Mouse (Mus musculus) induced T-regulatory cell, adult 2 months (primary cell): Measurements from ENCODE around the gene Dazap1.
A peak's percentile ranks its signal among the peaks of the same experiment; 100 is the strongest.

ENCODE experiments used
- DNase-seq: peaks from one replicate; pipeline ENCODE4 v3.0.0-alpha.2; 2012; ENCODE audit warnings: low read depth

Dazap1 gene

DNA sequence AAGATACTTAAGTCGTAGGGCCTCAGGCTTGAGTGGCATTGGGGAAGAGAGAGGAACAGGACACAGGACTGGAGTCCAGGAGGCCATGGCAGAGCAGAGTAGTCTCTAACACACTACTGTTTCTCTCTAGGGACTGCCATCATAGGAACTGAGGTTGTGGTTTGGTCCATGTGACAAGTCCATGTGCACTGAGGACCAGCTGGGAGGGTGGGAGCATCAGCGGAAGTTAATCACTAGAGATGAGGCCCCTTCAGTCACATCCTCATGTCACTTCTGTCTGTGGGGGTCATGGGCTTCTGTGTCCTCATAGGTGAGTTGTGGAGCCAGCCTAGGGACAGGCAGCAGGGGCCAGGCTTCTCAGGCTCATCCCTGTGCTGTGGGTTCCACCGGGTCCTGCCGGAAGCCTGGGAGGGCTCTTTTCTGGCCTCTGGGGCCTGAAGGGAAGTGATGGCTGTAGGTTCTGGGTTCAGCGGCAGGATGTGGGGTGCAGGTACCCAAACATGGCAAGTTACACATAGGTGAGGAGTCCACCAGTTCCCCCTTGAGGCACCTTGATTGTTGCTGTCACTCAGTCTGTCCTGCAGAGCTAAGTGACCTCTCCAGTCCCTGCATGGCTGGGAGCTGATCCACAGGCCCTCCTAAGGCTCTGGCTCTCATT is 10.0 kb downstream of the Dazap1 start:
- DNase-seq = peak; percentile 45

DNA sequence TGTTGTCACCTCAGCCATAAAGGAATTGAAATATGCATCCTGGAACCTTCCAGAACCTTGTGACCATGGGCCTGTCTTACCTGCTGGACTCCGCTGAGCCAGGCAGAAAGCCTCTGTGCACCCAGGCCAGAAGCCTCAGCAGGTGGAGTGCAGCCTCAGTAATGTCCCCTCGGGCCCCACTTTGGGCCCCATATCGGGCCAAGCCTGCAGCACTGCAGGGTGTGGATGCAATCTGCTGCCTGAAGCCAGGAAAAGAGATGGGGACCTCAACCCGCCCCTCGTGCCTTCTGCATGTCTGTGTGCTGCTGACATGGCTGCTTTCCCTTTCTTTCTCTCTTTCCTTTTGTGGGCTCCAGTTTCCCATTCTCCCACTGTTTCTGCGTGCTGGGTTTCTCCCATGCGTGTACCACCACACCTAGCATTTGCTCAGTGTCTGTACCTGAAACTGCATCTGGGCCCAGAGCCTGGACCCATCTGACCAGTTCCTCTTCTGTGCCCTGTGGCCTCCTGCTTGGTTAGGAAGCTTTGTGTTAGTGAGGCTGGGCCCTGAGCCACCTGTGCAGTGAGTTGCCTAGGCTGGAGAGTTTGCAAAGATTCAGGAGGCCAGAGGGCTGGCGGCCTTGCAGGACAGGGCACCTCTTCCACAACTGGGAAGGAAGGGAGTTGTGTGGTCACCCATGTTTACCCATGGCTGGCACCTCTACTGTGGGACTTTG is 10.7 kb downstream of the Dazap1 start:
- no peak for DNase-seq

DNA sequence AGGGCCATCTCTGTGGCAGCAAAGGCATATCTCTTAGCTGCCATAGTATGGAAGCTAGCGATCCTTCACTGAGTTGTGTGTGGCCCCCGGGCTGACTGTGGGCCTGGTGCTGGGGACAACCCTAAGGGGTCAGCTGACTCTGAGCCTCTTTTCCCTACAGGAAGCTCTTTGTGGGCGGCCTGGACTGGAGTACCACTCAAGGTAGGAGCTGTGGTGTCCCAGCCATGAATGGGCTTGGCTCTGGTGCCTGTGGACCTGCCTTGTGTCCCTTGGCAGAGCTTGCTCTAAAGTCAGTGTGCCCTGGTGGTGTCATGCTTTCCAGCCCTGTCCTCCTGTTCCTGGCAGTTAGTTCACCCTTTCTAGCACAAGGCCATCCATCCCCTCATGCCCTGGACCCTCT is 12.6 kb downstream of the Dazap1 start:
- no peak for DNase-seq

DNA sequence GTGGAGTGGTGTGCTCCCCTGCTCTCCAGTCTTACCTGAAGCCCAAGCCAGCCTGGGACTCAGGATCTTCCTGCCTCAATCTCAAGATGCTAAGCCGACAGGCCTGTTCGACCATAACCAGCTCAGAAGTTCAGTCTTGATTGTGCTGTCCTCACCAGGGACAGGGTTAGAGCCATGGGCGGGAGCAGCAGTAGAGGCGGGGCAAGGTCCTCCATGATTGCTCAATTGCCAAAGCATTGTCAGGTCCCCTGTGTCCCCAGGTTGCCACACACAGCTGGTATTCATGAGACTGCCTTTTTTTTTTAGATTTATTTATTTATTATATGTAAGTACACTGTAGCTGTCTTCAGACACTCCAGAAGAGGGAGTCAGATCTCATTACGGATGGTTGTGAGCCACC is 15.0 kb downstream of the Dazap1 start:
- no peak for DNase-seq

DNA sequence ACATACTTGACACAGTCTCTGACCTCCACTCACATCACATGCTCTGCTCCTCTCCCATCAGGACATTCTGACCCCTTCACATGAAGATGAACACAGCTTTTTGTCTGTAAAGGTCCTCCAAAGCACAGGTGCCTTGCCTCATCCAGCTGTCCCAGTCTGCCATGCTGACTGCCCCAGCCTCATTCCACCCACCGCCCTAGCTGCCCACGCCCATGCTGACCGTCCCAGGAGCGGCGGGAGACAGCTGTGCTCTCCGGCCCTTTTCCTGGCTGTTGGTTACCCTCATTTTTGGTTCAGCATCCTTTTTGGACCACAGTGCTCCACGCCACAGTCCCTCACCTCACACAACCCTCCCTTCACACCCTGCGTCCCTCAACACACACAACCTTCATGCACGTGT is 17.1 kb downstream of the Dazap1 start:
- no peak for DNase-seq

DNA sequence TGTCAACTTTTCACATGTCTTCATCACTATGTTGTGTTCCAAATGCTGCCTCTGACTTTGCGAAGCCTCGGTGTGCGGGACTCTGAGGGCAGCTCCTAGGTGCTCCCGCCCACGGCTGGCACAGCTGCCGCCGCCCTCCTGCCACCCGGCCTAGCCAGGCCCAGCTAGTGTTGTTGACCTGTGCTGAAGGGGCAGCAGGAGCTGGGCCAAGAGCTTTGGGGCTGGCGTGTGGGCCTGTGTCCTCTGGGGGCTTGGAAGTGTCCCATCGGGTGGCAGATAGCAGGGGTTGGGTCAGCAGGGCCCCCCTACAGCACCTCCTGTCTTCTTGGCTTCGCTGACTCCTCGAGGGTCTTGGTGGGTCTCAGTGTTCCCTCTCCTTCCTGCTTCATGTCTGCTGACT is 18.0 kb downstream of the Dazap1 start:
- DNase-seq = no peak

DNA sequence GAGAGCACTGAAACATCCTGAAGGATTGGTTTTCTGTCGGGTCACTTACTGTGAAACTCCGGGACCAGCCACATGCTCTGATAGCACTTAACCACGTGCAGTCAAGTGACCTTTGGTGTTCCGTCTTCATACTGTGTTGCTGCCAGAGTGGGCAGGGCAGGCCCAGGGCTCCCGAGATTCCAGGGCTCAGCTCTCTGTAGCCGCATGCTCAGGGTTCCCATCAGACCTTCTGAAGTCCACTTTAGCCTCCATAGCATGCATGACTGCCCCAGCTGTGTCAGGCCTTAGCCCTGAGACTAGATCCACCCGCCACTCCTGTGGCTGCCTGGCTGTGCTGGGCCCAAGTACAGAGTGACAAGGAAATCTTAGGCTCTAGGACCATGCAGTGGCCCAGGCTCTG is 20.0 kb downstream of the Dazap1 start:
- no peak for DNase-seq

DNA sequence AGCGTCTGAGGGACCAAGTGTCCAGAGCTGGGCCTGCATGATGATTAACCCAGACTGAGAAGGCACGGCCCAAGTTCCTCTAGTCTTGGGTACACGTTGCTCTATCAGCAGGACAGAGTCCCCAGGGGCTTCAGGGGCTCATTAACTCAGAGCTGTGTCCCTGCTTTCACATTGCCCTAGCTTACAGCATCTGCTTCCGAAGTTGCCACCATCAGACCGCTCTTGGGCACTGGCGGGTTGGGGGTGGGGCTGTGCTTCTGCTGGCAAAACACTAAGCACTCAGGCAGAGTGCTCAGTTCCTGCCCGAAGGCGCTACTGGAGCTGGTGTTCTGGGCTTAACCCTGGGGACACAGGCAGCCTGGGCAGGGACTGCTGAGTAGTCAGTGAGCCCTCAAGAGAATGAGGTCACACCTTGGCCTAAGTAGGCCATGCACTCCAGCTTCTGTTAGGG is 20.7 kb downstream of the Dazap1 start:
- no peak for DNase-seq

DNA sequence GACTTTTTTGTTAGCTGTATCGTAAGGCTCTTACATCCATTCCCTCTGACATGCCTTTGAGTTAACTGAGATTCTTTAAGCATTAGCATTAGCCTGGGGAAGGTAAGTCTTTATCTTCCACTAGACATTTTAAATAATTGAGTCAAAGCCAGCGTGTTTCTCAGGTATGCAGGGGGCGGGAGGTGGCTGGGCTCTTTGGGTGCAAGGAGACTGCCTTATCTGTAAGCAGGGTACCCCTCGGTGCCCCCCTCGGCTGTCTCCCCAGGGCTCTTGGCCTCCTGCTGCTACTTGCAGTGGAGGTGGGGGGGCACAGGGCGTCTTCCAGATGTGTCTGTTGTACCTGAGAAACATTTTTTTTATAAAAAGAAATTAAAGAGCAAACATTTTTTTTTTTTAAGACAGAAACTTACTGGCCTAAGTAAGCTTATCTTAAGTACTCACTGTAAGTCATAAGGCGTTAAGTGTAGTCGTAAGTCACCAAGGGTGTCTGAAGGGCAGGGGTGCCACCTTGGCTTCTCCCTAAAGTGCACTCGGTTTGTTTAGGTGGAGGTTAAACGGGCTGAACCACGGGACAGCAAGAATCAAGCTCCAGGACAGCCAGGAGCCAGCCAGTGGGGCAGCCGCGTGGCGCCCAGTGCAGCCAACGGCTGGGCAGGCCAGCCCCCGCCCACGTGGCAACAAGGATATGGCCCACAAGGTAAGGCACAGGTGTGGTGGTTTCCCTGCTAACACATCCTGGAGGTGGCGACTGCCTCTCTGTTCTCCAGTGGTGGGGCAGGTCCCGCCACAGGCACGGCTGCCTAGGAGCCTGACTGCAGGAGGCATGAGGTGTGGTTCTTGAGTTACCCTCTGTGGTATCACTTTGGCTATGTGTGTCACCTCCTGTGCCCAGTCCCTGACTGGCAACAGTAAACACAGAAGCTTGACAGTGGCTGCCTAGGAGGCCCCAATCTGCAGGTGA is 21.5 kb downstream of the Dazap1 start:
- DNase-seq = no peak

DNA sequence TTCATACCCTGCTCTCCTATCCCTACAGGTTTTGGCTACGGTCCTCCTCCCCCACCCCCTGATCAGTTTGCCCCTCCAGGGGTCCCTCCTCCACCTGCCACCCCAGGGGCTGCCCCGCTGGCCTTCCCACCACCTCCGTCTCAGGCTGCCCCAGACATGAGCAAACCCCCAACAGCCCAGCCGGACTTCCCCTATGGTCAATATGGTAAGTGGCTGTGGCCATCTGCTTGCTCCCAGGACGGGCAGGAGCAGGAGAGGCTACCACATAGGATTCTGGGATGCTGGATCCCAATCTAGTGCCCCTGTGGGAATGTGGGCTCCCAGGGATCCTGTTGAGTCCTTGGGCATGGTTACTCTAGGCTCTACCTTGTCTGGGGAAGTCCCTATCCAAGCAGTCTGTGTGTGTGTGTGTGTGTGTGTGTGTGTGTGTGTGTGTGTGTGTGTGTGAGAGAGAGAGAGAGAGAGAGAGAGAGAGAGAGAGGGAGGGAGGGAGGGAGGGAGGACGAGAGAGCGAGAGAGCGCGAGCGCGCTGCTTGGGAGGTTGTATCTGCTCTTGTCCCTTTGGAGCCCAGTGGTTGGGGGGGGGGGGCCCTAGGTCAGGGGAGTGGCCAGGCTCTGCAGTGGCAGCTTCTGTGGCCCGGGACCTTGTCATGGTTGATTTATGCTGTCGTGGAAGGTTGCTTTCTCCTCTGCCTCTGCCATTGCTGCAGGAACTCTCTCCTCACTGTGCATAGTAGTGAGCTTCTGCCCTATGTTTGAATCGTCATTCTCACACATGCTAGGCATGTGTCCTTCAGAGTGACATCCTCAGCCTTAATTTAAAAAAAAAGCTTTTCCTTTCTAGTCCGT is 24.2 kb downstream of the Dazap1 start:
- DNase-seq = no peak

DNA sequence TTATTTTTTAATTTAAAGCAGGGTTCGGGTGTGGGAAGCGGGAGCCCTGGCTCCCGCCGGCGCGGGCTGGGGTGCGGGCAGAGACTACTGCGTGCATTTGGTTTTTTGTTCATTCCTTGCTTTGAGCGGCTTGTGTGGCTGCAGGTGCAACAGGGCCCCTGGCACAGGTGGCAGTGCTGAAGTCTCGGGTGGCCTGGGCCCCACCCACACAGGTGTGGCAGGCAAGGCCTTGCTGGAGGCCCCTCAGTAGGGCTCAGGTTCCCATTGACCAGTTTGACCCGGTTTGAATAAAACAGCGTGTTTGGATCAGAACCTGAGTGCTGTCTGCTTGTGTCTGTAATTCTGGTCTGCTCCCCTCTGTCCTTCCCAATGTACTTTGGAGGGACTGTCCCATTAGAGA is 26.8 kb downstream of the Dazap1 start:
- DNase-seq = no peak

DNA sequence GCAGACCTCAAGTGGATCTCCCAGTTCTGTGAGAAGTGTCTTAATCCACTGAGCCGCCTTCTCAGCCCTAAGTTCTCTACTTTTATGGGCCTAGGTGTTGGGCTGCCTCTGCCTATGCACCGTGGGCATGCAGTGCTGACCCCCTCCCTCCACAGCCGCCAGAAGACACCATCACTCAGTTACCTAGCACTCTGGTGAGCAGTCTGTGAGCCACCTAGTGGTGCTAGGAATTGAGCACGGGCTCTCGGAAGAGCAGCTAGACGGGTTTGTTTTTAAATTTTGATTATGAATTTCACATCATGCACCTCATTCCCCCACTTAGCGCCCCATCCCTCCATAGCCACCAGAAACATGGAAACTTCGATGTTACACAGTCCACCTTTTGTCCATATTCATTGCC is 27.4 kb downstream of the Dazap1 start:
- DNase-seq = no peak

DNA sequence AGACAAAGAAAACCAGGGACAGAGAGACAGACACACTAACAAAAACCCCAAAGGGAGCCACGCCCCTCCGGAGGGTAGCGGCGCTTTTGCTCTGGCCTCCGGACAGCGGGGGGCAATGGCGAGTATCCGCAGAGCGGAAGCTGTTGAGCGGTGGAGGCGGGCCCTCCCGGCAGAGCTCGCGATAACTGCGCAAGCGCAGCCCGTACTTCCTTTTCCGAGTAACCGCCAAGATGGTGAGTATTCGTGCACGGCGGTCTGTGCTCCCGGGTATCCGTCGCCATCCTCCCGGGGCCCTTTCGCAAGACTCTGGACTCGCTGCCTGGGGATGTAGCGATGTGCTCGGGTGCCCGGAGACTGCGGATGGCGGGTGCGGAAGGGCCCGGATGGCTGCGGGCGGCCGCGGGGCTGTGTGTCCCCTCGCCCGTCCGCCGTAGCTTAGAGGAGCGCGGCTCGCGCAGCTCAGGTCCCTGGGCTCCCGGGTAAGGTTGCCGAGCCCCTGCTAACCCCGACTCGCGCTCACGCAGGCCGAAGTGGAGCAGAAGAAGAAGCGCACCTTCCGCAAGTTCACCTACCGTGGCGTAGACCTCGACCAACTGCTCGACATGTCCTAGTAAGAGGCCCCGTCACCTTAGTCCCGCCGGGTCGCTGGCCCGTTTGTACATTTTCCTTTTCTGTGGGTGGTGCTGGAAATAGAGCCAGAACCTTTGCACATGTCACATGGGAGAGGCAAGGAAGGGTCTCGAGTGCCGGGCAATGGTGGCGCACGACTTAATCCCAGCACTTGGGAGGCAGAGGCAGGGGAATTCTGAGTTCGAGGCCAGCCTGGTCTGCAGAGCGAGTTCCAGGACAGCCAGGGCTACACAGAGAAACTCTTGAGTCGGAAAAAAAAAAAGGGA is 31.2 kb downstream of the Dazap1 start, which contains the start of gene Rps15:
TSS of gene Rps15 (plus strand) at position 203 of the 896 bp plus-strand sequence.
- DNase-seq = peak; percentile 98

DNA sequence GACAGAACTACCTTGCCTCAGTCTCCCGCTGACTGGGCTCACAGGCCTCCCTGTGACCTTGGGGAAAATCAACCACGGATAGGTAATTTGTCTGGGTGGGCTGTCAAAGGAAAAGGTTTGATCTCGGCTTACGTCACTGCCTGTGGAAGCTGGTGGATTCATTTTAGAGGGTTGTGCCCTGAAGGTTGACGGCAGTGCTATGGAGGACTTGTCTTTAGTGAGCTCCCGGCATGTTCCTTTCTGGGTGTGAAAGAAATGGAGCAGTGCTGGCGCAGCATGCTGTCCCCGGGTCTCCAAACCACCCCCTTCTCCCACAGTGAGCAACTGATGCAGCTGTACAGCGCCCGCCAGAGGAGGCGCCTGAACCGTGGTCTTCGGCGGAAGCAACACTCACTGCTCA is 32.0 kb downstream of the Dazap1 start:
- peak; percentile 61 for DNase-seq

DNA sequence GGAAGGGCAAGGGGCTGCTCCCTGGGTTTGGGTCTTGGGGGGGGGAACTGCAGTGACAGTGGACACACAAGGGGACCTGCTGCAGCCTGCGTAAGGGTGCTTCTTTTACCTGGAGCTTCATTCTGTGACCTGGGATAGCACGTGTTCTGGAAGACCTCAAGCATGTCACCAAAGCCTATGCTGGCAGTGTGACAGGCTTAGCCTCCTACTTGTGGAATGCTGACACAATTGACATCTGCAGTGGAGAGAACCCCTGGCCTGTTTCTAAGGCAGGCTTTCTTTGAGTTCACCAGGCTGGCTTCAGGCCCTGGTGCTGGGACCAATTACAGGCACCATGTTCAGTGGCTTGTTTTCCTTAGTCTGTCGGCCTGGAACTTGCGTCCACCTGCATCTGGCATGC is 33.0 kb downstream of the Dazap1 start:
- DNase-seq = no peak

DNA sequence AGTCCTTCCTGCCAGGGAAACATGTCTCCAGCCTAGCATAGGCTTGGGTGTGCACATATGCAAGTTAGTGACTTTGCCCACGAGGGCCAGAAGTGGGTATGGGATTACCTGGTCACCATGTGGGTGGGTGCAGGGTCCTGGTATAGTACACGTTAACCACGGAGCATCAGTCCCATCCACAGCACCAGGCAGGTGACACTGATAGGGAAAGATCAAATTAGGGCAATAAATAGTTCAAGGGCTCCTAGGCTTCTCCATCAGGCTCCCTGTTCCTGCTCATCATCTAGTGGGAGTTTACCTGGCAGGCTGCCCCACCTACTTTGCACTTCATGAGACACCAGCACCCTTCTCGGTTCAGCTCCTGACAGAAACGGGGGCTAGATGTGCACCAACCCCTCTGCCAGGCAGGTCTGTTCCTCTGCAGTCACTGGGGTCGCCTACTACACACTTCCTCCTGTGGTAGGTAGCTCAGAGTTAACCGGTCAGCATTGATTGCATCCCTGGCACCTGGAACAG is 33.6 kb downstream of the Dazap1 start:
- DNase-seq = no peak

DNA sequence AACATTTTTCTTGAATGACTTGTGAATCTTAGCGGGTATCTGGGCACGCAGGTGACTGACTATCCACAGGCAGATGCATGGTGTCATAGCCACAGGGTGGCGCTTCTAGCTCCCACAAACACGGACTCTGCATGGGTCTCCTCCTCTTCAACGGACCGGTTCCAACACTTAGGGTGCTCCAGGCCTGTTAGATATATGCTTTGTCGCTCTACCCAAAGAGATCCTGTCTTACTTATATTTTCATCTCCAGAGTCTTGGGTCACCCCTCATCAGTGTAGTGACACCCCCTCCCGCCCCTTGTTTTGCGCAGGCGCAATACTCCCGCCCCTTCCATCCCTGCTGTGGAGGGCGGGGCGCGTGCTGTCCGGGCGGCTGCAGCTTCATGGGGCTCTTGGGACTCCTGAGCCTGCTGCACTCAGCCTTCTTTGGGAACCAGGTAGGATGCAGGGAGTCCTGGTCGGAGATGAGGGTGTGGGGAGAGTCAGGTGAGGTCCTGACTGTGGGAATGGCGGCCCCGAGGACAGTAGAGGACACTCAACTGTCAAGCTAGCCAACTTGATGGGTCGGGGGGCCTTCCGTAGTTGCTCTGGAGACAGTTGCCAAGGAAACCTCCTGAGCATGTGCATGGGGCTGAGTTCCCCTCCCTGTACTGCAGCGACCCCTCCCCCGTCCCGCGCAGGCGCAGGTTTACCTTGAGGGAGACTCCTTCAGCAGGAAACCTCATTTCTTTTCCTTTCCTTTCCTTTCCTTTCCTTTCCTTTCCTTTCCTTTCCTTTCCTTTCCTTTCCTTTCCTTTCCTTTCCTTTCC is 34.5 kb downstream of the Dazap1 start, which contains the start of gene Apc2:
TSS of gene Apc2 (plus strand) at position 360 of the 808 bp plus-strand sequence.
- DNase-seq = peak; percentile 87

DNA sequence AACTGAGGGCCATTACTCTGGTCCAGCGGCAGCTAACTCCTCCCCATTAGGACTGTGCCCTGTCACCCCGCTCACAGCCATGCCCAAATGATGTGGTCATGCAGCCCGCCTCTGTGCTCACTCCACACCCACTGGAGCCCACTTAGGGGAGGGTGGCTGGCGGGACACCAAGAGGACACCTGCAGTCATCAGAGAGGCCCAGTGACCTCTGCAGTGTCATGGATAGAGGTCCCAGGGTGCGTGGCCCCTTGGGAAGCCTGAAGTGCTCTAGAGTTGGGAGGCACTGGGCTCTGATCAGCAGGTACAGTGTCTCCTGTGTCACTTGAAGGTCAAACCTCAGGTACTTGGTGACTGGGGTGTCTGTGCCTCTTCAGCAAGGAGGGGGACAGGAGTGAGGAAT is 35.5 kb downstream of the Dazap1 start:
- DNase-seq = no peak

DNA sequence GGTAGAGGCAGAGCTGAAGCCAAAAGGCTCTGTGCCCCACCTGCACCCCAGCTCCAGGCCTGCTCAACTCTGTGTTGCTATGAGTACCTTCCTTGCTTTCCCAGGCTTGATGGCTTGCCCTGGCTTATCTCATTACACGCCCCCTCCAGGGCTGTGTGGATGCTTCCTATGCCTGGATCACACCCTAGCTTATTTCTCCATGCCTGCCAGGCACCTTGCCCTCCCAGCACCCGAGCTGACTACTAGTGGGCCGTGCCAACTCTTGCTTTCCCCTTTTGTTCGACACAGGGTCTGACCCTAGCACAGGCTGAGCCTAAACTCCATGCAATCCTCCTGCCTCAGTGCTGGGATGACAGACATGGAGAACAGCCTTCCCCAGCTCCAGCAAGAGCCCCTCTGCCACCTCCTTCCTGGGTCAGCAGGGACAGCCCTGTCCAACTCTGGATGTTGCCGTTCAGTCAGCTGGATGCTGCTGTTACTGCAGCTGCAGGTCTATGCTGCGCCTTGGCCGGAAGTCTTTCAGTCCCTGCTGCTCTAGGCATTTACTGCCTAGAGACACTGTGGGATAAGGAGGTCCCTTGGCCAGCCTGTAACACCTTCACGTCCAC is 36.3 kb downstream of the Dazap1 start:
- DNase-seq = no peak
